Mouse (Mus musculus) ovary, adult 2 months (tissue): Measurements from ENCODE around the gene Olfr1276. TPM values are rescaled to one million over a fixed set of nuclear protein-coding genes. Genes with fewer than 3 reads are reported as not detected.

ENCODE experiments used
- polyA plus RNA-seq: library from polyadenylated mRNA; depleted of rRNA; stranded (reverse); fragments of >200 nt; gene quantifications from 2 replicates; pipeline ENCODE4 v1.2.3, GENCODE M21; 2012; rRNA removed

Olfr1276 gene
- not detected in 2 replicates for polyA plus RNA-seq

GRCm38 (mm10) chr2:111254216-111254615, at the start of gene Olfr1276:
Gene Olfr1276, plus strand, starts transcription at chr2:111254516.

DNA sequence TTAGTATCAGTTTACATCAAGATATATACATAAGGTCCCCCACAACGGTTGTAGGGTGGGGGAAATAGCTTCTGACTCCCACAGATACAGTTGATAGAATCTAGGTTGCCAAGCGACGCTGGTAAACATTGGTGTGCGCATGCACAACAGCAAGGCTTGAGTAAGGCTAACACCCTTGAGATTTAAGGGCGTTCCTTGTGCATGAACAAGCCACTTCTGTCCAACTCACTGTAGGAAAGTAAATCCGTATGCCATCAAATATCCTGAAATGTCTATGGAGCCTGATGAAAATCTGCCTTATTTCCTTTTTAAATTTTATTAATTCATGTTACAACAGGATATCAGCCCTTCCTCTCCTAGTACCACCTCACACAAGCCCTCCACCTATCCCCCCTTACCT, 24.8 kb upstream of the Olfr1276 start, which contains the start of gene 4930430A15Rik:
Gene 4930430A15Rik (minus strand): TSS at position 101 of the 400 bp plus-strand sequence.

DNA sequence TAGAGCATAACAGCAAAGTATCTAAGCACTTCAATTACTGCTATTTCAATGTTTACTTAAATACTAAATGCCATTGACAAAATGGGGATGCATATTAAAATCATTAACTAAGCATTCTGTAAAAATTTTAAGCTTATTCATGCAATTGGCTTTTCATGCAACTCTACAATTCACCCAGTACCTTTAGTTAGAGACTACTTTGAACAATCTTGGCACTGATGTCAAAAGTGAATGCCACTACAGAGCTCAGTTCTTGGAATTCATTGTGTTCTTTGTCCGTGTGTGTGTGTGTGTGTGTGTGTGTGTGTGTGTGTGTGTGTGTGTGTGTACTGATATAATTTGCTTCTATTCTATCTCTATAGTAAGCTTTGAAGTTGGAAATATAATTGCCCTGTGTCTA, 19.1 kb upstream of the Olfr1276 start, which contains the start of gene Olfr1275:
Gene Olfr1275 (minus strand): TSS at position 101 of the 400 bp plus-strand sequence.

DNA sequence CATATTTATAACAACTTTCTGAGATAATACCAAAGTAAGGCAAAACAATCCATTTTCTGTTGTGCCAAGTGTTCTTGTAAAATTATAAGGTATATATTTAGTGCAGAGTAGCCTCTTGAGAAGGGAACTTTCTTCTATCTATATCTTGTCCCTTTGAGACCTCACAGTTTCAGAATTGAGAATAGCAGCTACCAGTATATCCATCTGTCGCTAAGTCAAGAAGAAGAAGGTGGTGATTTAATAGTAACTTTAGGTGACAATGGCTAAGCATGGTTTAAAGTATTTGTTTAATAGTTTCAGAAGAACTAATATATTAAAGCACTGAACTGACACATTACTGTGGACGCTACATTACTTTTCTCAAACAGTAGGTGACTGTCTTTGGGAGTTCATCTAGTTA, 19.7 kb downstream of the Olfr1276 start, which contains the start of gene Olfr1277:
Gene Olfr1277 (minus strand): TSS at position 101 of the 400 bp plus-strand sequence.

GRCm38 (mm10) chr2:111289836-111290235, 35.5 kb downstream of the Olfr1276 start, which contains the start of gene Olfr1278:
Gene Olfr1278, plus strand, starts transcription at chr2:111290136.

GRCm38 (mm10) chr2:111300374-111300773, 46.1 kb downstream of the Olfr1276 start, which contains the start of gene Olfr1279:
Gene Olfr1279, plus strand, starts transcription at chr2:111300635.

Other genes with a start within 250 kb of the Olfr1276 start
- not detected in 2 replicates for gene Gm13941, start 148.5 kb upstream of the Olfr1276 start, polyA plus RNA-seq
- gene Gm15130, start 101.6 kb upstream of the Olfr1276 start, polyA plus RNA-seq: not detected in 2 replicates
- not detected in 2 replicates for gene 4930430A15Rik, start 24.9 kb upstream of the Olfr1276 start, polyA plus RNA-seq
- not detected in 2 replicates for gene Olfr1275, start 19.2 kb upstream of the Olfr1276 start, polyA plus RNA-seq
- not detected in 2 replicates for gene Olfr1277, start 19.6 kb downstream of the Olfr1276 start, polyA plus RNA-seq
- not detected in 2 replicates for gene Olfr1278, start 35.6 kb downstream of the Olfr1276 start, polyA plus RNA-seq
- gene Olfr1279, start 46.1 kb downstream of the Olfr1276 start, polyA plus RNA-seq: not detected in 2 replicates
- not detected in 2 replicates for gene Olfr1280, start 59.5 kb downstream of the Olfr1276 start, polyA plus RNA-seq
- gene Olfr1281, start 72.0 kb downstream of the Olfr1276 start, polyA plus RNA-seq: not detected in 2 replicates
- not detected in 2 replicates for gene Olfr1282, start 81.6 kb downstream of the Olfr1276 start, polyA plus RNA-seq
- not detected in 2 replicates for gene Olfr1283, start 112.3 kb downstream of the Olfr1276 start, polyA plus RNA-seq
- not detected in 2 replicates for gene Olfr1284, start 121.0 kb downstream of the Olfr1276 start, polyA plus RNA-seq
- gene Olfr1286, start 168.6 kb downstream of the Olfr1276 start, polyA plus RNA-seq: not detected in 2 replicates
- not detected in 2 replicates for gene Olfr1287, start 194.6 kb downstream of the Olfr1276 start, polyA plus RNA-seq
- gene Olfr1288, start 219.6 kb downstream of the Olfr1276 start, polyA plus RNA-seq: not detected in 2 replicates
- not detected in 2 replicates for gene Olfr1289, start 226.3 kb downstream of the Olfr1276 start, polyA plus RNA-seq
- gene Olfr1290, start 239.3 kb downstream of the Olfr1276 start, polyA plus RNA-seq: not detected in 2 replicates
- gene Olfr1291-ps1, start 242.7 kb downstream of the Olfr1276 start, polyA plus RNA-seq: not detected in 2 replicates